Mouse (Mus musculus) embryo, embryonic 9.5 days (tissue): ENCODE results near the gene Baz1b.

Experiments used
- DNase-seq: peaks from one replicate; pipeline ENCODE4 v3.0.0-alpha.2; 2017; ENCODE audit errors: extremely low spot score

Baz1b gene

DNA sequence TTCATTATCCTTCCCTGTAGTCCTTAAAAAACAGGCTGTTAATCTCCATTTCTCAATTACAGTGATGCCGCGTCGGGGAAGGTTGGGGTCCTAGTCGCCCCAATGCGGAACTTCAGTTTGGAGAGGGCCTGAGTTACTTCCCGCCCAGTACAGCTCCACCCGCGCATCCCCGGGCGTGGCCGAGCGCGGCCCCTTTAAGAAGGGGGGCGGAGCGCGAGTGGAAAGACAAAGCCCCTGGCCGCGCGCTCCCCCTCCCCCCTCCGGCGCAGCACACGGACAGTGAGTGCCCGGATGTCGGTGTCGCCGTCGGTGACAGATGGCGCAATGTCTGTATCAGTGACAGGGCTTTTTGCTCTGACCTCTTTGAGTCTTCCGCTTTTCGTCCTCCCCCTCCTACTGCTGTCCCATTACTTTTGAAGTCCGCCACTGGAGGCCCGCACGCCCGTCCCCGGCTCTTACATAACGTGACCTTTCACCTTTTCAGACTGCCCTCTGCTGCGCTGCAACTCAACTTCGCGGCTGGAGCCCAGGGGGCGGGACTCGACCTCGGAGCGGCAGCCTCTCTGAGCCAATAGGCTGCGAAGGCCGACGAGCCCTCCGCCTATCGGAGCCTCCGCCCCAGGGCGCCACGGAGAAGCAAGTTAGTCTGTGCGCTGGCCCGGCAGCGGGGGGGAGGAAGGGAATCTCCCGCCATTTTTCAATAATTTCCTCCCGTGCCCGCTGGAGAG, at the start of gene Baz1b:
Baz1b (plus strand) TSS at position 644 of the 728 bp plus-strand sequence.
- DNase-seq: peak; percentile 98

DNA sequence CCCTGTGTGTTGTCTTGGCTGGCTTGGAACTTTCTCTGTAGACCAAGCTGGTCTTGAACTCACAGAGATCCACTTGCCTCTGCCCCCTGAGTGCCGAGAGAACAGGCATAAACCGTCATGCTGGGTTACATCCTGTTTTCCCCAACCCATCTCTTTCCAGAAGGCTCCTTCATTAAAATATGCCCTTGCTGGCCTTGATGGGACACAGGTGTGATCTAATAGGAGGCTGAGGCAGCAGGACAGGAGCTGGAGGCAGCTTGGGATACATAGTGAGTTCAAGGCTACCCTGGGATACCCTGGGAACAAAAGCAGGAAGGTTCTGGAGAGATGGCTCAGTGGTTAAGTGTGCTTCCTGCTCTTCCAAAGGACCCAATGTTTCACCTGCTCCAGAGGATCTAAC, 47.2 kb upstream of the Baz1b start:
- no peak for DNase-seq

DNA sequence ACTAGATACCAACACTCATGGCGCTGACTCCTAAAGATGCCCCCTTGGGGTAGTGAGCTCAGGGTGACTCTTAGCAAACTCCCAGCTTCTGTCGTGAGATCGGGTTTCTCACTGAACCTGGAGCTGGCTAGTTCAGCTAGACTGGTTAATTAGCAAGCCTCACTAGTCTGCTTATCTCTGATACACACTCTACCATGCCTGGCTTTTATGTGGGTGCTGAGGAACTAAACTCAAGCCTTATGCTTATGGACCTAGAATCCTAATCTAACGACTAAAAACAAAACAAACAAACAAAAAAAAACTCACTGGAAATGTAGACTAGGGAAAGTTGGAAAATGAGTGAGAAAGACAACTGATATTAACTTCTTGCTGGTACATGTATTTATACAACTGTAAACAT, 42.6 kb upstream of the Baz1b start:
- DNase-seq: no peak

DNA sequence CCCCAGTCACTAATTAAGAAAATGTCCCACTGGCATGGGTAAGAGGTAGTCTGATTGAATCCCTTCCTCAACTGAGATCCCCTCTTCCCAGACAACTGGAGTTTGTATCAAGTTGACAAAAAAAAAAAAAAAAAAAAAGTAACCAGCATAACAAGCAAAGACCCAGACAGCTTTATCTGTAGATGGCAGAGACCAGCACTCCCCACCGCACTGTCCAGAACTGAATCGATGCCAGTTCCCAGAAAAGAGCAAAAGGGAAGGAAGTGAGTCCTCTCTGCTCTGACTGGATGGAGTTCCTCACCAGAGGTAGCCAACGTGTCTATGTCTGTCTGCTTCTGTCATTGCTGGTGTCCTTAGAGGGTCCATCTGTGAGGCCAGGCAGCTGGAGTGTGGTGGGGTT, 41.5 kb upstream of the Baz1b start:
- no peak for DNase-seq

DNA sequence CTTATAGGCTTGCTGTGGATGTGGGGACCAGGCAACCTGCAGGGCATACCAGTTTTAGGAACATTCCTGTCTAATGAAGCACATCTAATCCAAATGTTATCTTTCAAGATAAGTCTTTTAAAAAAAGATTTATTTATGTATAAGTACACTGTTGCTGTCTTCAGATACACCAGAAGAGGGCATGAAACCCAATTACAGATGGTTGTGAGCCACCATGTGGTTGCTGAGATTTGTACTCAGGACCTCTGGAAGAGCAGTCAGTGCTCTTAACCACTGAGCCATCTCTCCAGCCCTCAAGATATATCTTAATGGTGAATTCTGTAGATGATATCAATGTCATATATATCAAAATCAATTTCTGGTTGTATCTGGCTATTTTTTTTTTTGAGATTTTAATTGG, 41.1 kb upstream of the Baz1b start:
- no peak for DNase-seq

DNA sequence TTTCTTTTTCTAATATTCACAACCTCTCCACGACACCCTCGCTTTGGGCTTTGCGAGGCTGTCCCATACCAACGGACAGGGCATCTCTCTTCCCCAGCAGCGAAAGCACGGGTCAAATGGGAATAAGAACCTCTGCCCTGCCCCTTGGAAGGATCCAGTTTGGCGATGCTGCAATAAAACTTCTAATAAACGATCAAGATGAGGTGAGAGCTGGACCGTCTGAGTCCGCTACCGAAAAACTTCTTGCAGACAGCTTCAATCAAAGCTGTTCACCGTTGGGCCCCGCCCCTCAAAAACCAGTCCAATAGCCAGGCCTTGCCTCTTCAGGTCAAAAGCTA, 38.4 kb upstream of the Baz1b start:
- no peak for DNase-seq

DNA sequence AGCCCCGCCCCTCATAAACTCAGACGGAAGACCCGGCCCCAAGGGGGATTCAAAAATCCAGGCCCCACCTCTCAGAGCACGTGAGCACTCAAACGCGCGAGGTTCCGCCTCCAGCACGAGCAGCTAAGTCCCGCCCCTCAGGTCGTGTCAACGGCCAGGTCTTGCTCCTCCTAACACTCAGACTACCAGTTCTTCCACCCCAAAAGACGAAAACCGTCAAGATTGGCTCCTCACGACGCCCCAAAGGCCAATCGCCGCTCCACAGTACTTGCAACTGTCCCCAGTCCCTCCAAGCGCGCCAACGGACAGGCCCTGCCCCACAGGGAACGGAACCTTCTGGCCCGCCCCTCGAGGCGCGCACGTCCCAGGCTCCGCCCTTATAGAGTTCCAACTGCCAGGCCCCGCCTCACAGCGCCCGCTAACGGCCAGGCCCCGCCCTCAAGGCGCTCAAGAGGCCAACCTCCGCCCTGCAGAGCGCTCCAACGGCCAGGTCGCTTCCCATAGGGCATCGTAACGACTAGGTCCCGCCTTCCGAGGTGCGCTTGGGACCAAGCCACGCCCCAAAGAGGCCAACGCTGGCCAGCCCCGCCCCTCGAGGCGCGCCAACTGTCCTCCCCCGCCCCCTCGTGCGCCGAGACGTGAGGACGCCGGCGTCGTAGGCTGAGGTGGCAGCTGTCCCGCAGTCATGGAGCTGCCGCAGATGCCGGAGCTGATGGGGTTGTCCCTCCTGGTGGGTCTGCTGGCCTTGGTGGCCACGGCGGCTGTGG, 37.8 kb upstream of the Baz1b start, which contains the start of gene Tbl2:
Tbl2 (plus strand) TSS at position 605 of the 767 bp plus-strand sequence.
- peak; percentile 100 for DNase-seq

DNA sequence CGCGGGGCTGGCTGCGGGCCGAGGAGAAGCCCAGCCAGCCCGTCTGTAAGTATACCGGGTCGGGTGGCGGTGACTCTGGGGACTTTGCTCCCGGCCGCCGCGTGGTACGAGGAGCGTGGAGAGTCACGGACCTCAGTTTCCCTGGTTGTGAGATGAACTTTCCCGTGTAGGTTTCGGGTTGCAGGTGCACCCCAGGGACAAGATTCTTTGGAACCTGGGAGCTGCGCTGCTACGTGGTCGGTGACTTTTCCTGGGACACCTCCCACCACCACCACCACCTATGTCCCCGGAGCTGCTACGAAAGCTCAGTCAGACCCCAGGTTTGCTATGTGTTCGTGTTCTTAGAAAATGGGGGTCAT, 37.3 kb upstream of the Baz1b start:
- DNase-seq: no peak

DNA sequence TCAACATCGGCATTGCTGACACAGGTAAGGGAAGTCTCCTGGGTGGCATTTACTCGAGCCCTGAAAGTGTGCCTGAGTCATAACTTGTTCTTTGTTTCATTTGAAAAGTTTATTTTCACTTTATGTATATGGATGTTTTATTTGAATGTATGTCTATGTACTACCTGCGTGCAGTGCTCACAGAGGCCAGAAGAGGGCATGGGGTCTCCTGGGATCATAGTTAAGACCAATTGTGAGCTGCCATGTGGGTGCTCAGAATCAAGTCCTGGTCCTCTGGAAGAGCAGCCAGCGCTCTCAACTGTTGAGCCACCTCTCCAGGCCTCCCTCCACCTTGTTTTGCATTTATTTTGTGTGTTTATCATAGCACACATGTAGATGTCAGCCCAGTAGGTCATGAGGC, 30.6 kb upstream of the Baz1b start:
- DNase-seq: no peak

DNA sequence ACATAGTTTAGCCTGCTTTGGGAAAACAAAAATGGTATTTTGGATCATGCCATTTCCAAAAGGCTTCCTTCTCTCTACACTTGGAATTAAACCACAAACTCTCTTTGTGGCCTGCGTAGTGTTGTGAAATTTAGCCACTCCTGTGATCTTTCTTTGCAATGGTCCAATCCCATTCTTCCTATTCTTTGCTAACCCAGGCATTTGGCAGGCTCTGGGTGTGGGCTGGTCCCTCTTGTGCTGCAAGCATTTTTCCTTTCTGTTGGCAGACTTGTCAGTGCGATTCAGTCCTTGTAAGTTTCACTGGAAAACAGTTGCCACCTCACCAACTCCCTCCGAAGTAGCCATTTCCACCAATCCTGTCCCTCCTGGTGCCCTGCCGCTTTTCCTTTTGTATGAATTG, 25.8 kb upstream of the Baz1b start:
- no peak for DNase-seq

DNA sequence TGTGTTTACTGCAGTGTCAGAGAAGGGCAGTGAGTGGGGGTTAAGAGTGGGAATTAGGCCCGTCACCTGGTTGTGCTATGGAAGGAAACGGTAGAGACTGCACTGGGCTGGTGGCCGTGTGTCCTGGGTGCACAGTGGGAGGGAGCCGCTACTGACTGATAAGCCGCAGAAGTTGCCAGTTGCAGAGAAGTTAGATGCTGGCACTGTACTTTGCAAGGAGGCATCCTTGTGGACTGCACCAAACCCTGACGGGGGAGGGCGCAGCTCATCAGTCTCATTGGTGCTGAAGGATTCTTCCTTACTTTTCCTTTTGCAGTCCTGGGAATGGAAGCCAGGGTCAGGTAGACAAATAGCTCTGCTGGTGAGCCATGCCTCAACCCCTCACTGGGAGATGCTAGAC, 25.4 kb upstream of the Baz1b start:
- DNase-seq: no peak

DNA sequence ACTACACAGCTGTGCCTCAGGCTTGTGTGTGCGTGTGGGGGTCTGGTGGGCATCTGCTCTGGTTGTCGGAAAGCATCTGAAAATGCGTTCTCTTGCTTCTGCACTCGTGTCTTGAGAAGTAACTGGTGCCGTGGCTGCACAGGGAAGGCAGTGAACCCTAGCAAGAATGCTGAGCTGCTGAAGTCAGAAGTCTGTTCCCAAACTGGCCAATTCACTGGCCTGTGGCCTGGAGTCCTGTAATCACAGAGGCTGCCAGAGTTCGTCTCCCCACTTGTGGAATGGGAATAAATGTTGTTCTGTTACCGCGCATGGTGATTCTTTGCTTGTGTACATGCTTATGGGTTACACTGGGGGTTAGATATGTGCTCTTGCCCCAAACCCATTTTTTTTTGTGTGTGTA, 24.7 kb upstream of the Baz1b start:
- no peak for DNase-seq

DNA sequence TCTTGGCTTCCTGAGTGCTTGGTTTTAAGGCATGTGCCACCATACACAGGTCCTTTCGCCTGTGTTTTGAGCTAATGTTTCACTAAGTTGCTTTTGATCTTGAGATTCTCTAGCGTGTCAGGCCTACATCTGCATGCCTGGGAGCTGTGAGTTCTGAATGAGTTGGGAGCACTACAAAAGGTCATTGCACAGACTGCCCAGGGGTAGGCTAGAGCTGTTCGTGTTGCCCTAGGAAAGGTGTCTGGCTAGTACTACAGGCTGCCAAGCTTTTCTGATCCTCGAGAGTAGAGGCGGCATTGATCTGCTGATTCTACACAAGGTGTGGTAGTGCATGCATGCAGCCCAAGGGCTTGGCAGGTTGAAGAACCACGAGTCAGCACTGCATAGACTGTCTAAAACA, 24.2 kb upstream of the Baz1b start:
- DNase-seq: no peak

DNA sequence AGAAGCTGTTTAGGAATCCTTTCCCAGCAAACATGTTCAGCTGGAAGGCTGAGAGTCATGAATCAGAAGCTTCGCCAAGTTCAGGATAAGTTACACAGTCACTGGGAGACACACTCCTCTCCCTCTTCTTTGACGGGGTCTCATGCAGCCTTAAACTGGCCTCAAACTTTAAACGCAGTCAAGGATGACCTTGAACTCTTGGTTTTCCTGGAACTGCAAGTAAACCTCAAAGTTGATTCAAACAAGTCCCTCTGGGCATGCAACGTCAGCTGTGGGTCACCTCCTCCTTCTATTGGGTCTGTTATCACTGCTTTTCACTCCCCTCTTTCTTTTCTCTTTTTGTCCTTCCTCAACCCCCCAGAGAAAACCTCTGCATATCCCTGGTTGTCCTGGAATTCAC, 20.2 kb upstream of the Baz1b start:
- no peak for DNase-seq

DNA sequence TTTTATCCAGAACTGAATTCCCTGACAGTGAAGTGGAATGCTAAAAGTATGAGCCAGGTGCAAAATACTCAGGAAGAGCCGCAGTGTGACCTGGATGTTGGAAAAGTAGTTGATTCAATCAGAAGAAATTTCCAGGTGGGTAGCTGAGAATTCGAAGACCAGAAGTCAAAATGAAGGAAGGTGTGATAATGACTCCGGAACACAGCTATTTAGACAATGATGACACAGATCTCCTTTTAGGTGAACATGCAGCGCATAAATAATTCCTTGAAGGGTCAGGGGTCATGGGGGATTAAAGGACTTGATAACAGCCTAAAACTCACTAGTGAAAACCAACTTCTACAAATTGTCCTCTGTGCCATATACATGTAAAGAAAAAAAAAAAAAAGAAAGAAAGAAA, 19.6 kb upstream of the Baz1b start:
- DNase-seq: no peak

DNA sequence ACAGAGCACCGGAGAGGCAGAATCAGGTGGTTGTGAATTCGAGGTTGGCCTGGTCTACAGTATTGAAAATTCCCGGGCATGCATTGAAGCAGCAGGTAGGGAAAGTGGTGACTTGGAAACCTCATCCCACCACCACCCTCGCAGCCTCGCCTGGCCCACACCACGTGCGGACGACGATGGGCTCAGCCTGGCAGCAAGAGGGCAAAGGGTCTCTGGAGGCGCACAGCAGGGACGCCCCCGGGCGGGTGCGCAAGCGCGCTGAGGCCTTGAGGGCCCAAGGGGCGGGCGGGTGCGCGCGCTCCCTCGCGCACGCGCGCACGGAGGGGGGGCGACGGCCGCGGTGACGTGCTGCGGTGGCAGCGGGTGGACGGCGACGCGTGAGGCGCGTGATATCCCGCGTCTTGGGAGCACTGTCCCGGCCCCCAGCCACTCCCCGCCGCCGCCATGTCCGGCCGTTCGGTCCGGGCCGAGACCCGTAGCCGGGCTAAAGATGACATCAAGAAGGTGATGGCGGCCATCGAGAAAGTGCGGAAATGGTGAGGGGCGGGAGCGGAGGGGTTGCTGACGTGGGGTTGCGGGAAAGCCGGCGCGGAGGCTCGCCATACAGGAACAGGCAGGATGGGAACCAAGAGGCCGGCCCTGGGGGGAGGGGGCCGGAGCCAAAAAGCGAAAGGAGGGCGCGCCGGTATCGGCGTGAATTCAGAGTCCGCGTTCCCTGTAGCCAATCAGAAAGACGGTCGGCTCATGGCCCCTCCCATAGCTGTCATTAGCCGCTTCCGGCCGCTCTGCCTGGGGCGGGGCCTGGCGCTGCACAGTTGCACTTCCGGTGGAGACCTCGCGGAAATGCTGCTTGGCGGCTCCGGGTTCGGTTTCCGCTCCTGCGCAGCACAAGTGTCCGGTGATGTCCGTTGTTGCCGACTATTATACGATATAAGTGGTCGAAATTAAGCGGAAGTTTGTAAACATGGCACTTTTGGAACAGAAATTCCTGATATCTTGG, 18.7 kb upstream of the Baz1b start, which contains the start of gene Bcl7b:
Bcl7b (plus strand) TSS at position 221 of the 1,000 bp plus-strand sequence.
- DNase-seq: peak; percentile 96

DNA sequence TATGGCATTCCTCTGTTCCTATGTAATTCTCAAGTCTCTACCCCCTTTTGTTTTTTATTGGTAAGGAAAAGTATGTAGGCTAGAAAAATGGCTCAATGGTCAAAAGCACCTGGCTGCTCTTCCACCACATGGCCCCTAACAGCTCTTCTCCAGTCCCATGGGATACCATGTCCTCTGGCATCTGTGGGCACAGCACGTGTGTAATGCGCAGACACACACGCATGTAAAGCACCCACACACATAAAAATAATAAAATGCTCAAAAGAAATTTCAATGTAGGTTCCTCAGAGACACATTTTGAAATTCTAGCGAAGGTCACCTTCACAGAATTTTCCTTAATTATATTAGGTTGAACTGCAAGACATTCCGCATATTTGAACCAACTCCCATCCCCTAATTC, 17.6 kb upstream of the Baz1b start:
- DNase-seq: no peak

DNA sequence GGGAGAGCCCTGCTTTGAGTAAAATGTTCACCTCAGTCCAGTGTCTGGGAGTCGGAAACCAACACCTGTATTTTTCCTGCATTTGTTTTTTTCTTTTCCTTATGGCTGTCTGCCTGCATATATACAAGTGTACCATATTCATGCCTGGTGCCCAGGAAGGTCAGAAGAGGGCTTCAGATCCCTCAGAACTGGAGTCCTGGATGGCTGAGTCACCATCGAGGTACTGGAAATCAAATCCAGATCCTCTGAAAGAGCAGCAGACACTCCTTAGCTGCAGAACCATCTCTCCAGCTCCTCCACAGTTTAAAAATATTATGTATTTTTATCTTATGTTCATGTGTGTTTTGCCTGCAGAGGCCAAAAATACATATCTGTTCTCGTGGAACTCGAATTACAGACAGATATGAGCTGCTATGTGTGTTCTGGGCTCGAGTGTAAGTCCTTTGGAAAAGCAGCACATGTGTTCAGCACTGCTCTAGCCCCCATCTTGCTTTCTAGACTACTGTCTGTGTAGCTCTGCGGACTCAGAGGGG, 15.3 kb upstream of the Baz1b start:
- no peak for DNase-seq

DNA sequence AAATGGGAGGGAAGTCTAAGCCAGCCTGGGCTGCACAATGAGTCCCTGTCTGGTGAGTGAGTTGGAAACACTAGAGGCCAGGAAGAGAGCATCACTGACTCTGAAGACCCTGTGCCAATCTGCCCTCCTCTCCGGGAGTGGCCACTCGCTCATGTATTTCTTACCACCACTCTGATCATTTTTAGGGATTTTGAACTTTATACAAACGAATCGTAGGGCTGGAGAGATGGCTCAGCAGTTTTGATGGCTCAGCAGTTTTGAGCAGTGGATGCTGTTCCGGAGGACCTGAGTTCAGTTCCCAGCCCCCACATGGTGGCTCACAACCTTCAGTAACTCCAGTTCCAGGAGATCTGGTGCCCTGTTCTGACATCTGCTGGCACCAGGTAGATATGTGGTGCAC, 14.1 kb upstream of the Baz1b start:
- no peak for DNase-seq

DNA sequence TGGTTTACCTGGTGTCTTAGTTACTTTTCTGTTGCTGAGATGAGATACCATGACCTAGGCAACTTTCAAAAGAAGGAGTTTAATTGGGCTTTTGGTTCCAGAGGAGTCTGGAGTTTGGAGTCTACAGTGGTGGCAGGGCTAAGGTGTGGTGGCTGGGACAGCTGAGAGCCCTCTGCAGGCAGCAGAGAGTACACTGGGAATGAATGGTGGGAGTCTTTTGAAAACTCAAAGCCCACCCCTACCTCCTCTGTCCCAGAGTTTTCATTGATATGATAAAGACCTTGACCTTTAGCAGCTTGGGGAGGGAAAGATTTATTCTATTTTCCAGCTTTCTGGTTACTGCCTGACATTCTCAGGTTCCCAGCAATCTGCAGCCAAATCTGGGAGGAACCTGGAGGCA, 12.0 kb upstream of the Baz1b start:
- DNase-seq: no peak

DNA sequence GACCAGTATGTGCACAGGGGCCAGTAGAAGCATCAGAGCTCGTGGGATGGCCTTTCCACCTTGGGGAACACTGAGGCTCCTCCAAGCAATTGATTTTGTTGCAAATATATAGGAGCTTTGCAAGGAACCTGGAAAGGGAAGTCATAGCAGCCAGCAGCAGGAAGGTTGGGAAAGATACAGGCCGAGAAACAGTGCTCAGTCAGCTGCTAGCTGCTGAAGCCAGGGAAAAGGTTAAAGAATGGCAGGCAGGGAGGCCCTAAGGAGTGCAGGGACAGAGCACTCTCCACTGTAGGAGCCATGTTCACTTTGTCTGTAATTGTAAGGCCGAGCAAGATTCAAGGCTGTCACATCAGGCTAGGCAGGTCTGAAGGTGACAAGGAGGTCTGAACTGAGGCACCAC, 8.5 kb upstream of the Baz1b start:
- DNase-seq: no peak

DNA sequence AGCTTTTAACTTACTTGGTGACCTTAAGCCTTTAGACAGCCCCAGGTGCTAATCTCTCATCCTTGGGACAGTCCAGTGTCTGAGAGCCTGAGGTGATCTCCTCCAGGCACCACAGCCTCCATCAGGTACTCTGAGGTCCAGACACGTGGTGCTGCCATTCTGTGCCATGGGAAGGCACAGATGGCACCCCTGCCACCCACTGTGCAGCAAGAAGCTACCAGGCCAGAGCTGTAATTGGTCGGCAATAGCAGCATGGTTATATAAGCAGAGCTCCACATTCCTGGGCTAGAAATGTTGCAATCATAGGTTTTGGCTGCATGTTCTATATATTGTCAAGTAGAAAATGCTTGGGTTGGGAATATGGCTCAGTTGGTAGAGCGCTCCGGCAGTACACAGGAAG, 8.1 kb upstream of the Baz1b start:
- DNase-seq: no peak
